Mouse (Mus musculus): ENCODE results near the gene Mmaa. TPM values are rescaled to one million over a fixed set of nuclear protein-coding genes. Genes with fewer than 3 reads are reported as not detected.

Gene Mmaa
- polyA plus RNA-seq (2016; fragmentation: Nextera tagmentation; extraction: Ambion mirVana), result 10.2 and 12.2 TPM in 2 replicates

DNA sequence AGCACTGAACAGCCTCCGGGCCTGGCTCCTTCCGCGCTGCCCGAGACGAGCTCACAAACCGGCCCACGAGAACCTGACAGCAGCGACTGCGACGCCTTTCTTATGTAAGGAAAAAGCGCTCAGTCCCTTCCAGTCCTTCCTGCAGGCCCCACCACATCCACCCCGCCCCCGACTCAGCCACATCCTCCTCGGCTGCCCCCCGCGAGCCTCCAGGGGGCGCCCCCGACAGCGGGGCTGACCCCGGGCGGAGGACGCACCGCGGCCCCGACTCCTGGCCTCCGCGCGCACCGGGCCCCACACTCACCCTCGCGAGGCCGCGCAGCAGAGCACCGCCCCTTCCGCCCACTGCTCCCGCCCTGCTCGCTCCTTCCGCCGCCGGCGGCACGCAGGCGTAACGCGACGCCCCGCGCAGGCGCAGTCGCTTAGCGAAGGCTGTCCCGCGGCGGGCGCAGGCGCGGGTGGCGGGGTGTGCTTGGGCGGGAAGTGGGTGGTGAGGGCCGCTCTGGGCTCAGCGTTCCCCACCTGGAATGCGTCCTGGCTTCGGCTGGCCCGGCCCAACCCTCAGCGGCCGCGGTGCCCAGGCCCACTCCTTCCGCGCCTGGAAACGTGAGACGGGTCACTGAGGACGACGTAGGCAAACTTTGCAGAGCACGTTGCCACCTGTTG, at the start of gene Mmaa:
TSS of gene Mmaa (minus strand) at position 328 of the 666 bp plus-strand sequence.
- peaks cover 23% of the 10 kb centered on the region for H3K4me1 ChIP-seq
- peak within 1 kb of the TSS; percentile 66 for H3K4me3 ChIP-seq
- DNase-seq (ENCODE audit: low spot score), result peak; percentile 99
- no peaks in the 10 kb centered on the region for H3K27me3 ChIP-seq (ENCODE audit: low read depth, poor library complexity, severe bottlenecking)
- no peaks in the 10 kb centered on the region for H3K36me3 ChIP-seq
- H3K27ac ChIP-seq, result peak within 1 kb of the TSS; percentile 98
- no peaks in the 10 kb centered on the region for H3K9me3 ChIP-seq (replicated peaks)
- whole genome bisulfite sequencing, result under 1% methylated on average over 71 of the region's 74 CpGs

DNA sequence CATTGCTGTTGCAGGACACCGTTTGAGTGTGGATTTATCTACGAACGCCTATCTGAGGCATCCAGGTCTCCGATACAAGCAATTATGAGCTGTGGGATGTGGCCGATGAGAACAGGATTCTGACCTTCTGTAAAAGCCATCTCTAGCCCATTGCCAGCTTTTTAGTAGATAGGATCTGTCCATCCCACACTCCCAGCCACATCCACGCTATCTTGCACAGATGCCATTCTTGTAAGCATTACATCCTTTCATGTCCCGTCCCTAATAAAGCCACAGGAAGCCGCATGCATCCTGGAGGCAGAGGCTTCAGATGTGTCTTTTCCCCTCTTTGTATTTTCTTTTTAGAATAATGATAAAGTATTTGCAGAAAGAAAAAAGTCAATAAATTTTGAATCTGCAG, 46.5 kb upstream of the Mmaa start:
- 90% methylated on average over 8 of the region's 8 CpGs for WGBS
- no peaks in the 10 kb centered on the region for H3K9me3 ChIP-seq (replicated peaks)

DNA sequence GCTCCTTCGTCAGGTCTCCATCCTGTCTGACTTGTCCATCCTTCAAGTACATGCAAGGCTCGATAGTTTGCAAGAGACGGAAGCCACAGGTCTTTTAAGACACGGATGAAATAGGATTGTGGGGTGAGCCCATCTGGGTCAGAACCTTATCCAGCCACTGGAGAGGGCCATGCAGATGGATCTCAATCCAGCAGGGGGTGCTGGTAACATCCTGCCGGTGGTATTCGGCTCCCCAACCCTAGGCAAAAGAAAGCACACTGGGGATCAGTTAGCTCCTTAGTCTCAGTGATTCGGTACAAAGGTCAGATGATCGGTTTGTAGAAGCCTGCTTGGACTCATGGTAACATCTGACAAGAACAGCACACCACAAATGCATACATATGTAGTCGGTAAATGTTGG, 44.8 kb upstream of the Mmaa start:
- no peaks in the 10 kb centered on the region for H3K9me3 ChIP-seq (replicated peaks)
- H3K4me1 ChIP-seq, result no peaks in the 10 kb centered on the region
- peaks cover 73% of the 10 kb centered on the region for H3K36me3 ChIP-seq
- no peak overlapping the region for H3K27ac ChIP-seq
- no peak overlapping the region for H3K4me3 ChIP-seq
- DNase-seq (ENCODE audit: low spot score), result no peak
- no peaks in the 10 kb centered on the region for H3K27me3 ChIP-seq (ENCODE audit: low read depth, poor library complexity, severe bottlenecking)
- WGBS, result 86% methylated on average over 9 of the region's 9 CpGs

More for the DNA sequence above, 46.5 kb upstream of the Mmaa start:
- Histone ChIP-seq H3K4me1 (no peaks in the 10 kb centered on the region), H3K27ac (no peak overlapping the region), H3K27me3 (ENCODE audit: low read depth, poor library complexity, severe bottlenecking) (no peaks in the 10 kb centered on the region), H3K36me3 (peaks cover 88% of the 10 kb centered on the region), H3K4me3 (no peak overlapping the region)
- no peak for DNase-seq (ENCODE audit: low spot score)

DNA sequence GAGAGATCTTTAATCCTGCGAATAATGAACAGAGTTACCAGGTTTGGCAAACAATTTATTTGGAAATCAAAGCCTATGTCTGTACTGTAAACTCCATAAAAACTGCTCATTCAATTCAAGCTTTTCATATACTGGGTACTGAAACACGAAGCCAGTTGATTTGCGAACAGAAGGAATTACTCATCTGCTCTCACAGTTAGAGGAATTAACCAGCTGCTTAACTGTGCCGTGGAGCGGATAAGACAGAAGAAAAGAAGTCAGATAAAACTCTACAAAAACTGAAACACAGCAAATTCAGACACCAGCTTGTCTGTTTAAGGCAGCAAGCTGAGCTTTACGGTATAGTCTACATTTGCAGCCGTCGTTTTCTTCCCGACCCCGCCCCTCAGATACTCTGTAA, 43.9 kb upstream of the Mmaa start:
- peaks cover 68% of the 10 kb centered on the region for H3K36me3 ChIP-seq
- 95% methylated on average over 10 of the region's 10 CpGs for WGBS
- no peak for DNase-seq (ENCODE audit: low spot score)
- no peaks in the 10 kb centered on the region for H3K27me3 ChIP-seq (ENCODE audit: low read depth, poor library complexity, severe bottlenecking)
- no peak overlapping the region for H3K27ac ChIP-seq
- H3K4me3 ChIP-seq, result no peak overlapping the region
- no peaks in the 10 kb centered on the region for H3K9me3 ChIP-seq (replicated peaks)
- H3K4me1 ChIP-seq, result no peaks in the 10 kb centered on the region

DNA sequence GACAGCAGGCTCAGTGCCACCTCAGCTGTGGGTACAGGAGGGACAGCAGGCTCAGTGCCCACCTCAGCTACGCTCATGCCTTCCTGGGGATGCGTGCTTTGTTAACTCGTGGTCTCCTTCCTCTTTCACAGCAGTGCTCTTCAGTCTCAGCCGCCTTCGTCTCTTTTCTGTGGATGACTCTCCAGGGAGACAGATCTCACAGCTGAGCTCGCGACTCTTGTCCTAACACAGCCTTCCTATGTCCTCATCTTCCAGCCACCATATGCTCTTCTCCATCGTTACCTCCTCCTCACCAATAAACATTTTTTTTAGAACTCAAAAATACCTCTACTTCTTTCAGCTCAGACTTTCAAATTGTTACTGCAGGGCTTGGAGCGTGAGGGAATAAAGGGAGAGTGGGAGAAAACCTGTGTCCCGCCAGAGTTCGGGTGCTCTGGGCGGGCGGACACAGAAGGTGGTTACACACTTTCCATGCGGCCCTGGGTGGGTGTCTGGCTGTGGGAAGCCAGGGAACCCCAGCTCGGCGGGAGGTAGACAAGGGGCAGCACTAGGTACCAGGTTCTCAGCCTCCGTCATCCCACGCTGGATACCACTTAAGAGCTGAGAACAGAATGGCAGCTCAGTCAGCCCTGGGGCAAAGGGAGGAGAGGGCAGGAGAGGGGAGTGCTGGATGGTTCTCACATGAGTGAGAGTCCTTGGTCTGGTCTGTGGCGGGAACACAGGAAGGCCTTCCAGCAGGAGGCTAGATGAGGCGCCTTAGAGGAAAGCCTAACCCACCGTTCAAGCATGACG, 37.6 kb upstream of the Mmaa start:
- Histone ChIP-seq H3K4me1 (peaks cover 1% of the 10 kb centered on the region; the same call in 1 of the 2 replicates), H3K36me3 (peaks cover 9% of the 10 kb centered on the region), H3K27ac (no peak overlapping the region), H3K9me3 (replicated peaks) (no peaks in the 10 kb centered on the region), H3K27me3 (ENCODE audit: low read depth, poor library complexity, severe bottlenecking) (no peaks in the 10 kb centered on the region), H3K4me3 (no peak overlapping the region)
- DNase-seq (ENCODE audit: low spot score), result no peak
- WGBS, result 92% methylated on average over 22 of the region's 22 CpGs

DNA sequence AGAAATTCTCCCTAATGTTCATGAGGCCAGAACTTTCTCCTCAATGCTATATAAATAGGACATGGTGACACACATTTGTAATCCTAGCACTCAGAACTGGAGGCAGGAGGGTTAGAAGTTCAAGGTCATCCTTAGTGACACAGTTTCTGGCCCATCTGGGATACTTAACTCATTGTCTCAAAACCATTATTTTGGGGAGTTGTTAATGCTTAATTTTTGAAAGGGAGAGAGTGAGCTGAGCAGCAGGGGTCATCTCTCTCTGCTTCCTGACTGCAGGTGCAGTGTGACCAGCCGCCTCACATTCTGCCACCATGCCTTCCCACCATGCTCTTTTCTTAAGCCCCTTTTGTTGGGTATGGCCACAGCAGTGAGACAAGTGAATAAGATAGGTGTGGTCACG, 36.8 kb upstream of the Mmaa start:
- WGBS, result 87% methylated on average over 2 of the region's 2 CpGs
- DNase-seq (ENCODE audit: low spot score), result no peak
- H3K27ac ChIP-seq, result no peak overlapping the region
- H3K4me1 ChIP-seq, result peaks cover 4% of the 10 kb centered on the region; the same call in 1 of the 2 replicates
- peaks cover 5% of the 10 kb centered on the region; the same call in 1 of the 2 replicates for H3K36me3 ChIP-seq
- no peaks in the 10 kb centered on the region for H3K27me3 ChIP-seq (ENCODE audit: low read depth, poor library complexity, severe bottlenecking)
- H3K4me3 ChIP-seq, result no peak overlapping the region
- no peaks in the 10 kb centered on the region for H3K9me3 ChIP-seq (replicated peaks)

DNA sequence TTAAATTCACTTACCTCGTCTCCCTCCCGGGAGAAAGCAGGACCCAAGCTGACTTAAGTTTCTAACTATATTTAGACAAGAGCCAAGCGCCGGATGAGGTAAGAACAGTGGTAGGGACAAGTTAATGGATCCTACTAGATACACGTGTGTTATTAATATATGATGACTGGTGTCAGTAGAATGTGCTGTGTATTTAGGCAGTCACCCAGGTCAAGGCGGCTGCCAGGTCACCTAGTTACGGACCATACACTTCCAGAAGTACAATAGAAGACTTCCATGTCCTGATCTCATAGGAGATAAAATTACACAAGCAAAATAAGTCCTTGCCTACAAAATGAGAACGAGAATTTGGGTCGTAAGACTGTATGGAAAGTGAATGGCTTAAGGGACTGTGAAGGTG, 36.3 kb upstream of the Mmaa start:
- Histone ChIP-seq H3K4me3 (no peak overlapping the region), H3K4me1 (peaks cover 4% of the 10 kb centered on the region; the same call in 1 of the 2 replicates), H3K27me3 (ENCODE audit: low read depth, poor library complexity, severe bottlenecking) (no peaks in the 10 kb centered on the region), H3K36me3 (peaks cover 5% of the 10 kb centered on the region; the same call in 1 of the 2 replicates), H3K27ac (no peak overlapping the region), H3K9me3 (replicated peaks) (no peaks in the 10 kb centered on the region)
- no peak for DNase-seq (ENCODE audit: low spot score)
- WGBS, result 82% methylated on average over 9 of the region's 9 CpGs

DNA sequence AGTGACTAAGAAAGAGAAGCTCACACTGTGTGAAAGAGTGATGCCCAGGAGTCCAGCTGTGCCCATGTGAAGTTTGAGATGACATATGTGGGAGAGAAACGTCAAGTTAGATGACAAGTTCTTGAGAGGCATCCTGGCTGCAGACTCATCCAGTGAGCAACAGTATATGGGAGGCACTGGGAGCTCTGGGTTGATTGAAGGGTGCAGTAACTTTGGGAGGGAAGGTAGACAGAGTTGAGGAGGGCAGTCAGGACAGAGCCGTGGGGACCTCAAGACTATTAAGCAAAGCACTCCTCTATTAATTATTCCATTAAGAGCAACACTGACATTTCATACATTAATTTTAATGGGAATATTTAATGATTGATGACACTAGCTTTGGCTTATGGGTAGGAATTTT, 35.0 kb upstream of the Mmaa start:
- H3K9me3 ChIP-seq (replicated peaks), result no peaks in the 10 kb centered on the region
- H3K4me3 ChIP-seq, result no peak overlapping the region
- WGBS, result 81% methylated on average over 2 of the region's 2 CpGs
- peaks cover 7% of the 10 kb centered on the region; the same call in 1 of the 2 replicates for H3K4me1 ChIP-seq
- no peak for DNase-seq (ENCODE audit: low spot score)
- H3K27me3 ChIP-seq (ENCODE audit: low read depth, poor library complexity, severe bottlenecking), result no peaks in the 10 kb centered on the region
- H3K36me3 ChIP-seq, result peaks cover 5% of the 10 kb centered on the region; the same call in 1 of the 2 replicates
- no peak overlapping the region for H3K27ac ChIP-seq

DNA sequence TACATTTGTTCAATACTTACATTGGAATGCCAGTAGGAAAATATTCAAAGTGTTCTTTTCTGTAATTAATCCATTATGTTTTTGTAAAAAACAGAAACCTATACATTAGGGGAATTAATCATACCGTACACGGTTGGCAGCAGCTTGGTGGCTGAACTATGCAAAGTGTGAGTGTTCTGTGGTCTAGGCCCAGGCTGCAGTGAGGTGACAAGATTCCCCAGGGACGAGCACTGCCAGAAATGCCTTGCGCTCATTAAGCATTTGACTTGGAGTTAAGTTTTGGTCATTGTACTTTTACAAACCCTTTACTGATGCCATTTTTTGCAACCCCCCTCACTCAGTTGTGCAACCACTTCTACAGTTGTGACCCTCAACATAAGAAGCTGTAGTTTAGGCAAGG, 34.4 kb upstream of the Mmaa start:
- no peak overlapping the region for H3K27ac ChIP-seq
- no peaks in the 10 kb centered on the region for H3K9me3 ChIP-seq (replicated peaks)
- H3K4me1 ChIP-seq, result peaks cover 9% of the 10 kb centered on the region
- WGBS, result 92% methylated on average over 4 of the region's 4 CpGs
- H3K27me3 ChIP-seq (ENCODE audit: low read depth, poor library complexity, severe bottlenecking), result no peaks in the 10 kb centered on the region
- no peak for DNase-seq (ENCODE audit: low spot score)
- H3K36me3 ChIP-seq, result peaks cover 5% of the 10 kb centered on the region; the same call in 1 of the 2 replicates
- no peak overlapping the region for H3K4me3 ChIP-seq

DNA sequence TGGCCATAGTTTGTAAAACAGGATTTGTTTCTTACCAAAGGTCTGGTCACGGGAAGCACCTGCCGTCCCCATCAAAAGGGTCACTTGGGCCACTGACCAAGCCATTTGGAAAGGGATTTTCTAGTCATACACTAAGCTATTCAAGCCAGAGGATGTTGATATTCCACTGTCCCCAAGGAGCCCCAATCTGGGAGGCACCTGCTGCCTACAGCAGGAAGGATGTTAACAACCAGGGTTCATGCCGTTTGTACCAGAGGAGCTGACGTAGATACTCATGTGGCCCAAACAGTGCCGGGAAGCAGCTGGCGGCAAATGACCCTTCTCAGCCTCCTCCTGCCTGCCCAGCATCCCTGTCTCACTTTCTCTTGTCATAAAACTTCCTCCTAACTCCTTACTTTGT, 30.8 kb upstream of the Mmaa start:
- WGBS, result 81% methylated on average over 6 of the region's 6 CpGs
- peaks cover 18% of the 10 kb centered on the region for H3K4me1 ChIP-seq
- no peaks in the 10 kb centered on the region for H3K27me3 ChIP-seq (ENCODE audit: low read depth, poor library complexity, severe bottlenecking)
- no peak for DNase-seq (ENCODE audit: low spot score)
- no peaks in the 10 kb centered on the region for H3K36me3 ChIP-seq
- no peaks in the 10 kb centered on the region for H3K9me3 ChIP-seq (replicated peaks)
- H3K4me3 ChIP-seq, result no peak overlapping the region
- H3K27ac ChIP-seq, result no peak overlapping the region

DNA sequence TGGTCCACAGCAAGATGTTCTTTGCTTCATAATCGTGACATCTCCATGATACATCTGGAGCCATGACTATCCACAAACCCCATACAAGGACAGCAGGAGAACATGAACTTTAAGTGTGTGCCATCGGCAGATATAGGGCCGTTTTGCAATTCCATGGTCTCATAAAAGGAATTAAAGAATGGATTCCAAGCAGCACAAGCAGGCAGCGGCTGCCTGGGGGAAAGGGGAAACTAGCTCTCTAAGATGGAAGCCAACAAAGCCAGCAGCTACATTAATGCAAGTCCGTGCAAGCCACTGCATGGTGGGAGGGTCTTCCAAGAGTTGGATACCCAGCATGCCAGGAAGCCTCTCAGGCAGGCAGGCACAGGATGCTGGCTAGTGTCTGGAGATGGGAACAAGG, 30.2 kb upstream of the Mmaa start:
- no peak for DNase-seq (ENCODE audit: low spot score)
- WGBS, result 88% methylated on average over 5 of the region's 5 CpGs
- Histone ChIP-seq H3K27me3 (ENCODE audit: low read depth, poor library complexity, severe bottlenecking) (no peaks in the 10 kb centered on the region), H3K36me3 (no peaks in the 10 kb centered on the region), H3K27ac (no peak overlapping the region), H3K9me3 (replicated peaks) (no peaks in the 10 kb centered on the region), H3K4me1 (peaks cover 18% of the 10 kb centered on the region), H3K4me3 (no peak overlapping the region)

DNA sequence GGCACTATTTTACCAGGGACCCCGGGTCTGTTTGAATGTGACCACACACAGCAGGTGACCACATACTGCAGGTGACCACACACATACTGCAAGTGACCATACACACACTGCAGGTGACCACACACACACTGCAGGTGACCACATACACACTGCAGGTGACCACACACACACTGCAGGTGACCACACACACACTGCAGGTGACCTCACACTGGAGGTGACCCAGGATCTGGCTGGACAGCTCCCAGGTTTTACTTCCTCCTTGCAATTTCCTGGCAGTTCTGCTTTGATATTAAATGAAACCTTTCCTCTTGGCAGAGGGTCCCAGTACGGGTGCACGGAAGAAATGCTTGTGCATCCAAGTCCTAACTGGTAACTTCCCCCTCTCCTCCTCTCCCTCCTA, 29.3 kb upstream of the Mmaa start:
- Histone ChIP-seq H3K36me3 (no peaks in the 10 kb centered on the region), H3K4me1 (peaks cover 18% of the 10 kb centered on the region), H3K27me3 (ENCODE audit: low read depth, poor library complexity, severe bottlenecking) (no peaks in the 10 kb centered on the region), H3K4me3 (no peak overlapping the region), H3K27ac (no peak overlapping the region), H3K9me3 (replicated peaks) (no peaks in the 10 kb centered on the region)
- 67% methylated on average over 3 of the region's 3 CpGs for whole genome bisulfite sequencing
- no peak for DNase-seq (ENCODE audit: low spot score)

DNA sequence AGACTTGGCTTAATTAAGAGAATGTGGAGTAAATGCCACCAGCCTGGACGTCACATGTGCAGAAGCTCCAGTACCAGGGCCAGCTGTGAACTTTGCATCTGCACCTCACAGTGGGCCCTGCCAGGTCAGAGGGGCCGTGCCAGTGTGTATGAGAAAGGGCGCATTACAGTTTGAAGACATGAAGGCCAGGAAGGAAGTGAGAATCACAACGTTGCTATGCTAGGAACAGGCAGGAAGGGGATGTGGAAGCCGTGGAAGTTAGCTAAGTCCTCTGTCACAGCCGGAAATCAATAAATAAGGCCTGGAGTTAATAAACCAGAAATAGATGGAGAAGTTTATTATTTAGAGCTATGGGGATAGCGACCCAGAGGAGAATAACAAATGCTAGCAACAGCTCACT, 28.4 kb upstream of the Mmaa start:
- WGBS, result 63% methylated on average over 7 of the region's 7 CpGs
- Histone ChIP-seq H3K4me1 (peaks cover 18% of the 10 kb centered on the region), H3K36me3 (no peaks in the 10 kb centered on the region), H3K27ac (no peak overlapping the region), H3K4me3 (no peak overlapping the region), H3K9me3 (replicated peaks) (no peaks in the 10 kb centered on the region), H3K27me3 (ENCODE audit: low read depth, poor library complexity, severe bottlenecking) (no peaks in the 10 kb centered on the region)
- DNase-seq (ENCODE audit: low spot score), result no peak

Measured in limb, embryonic 10.5 days (tissue).